Mouse (Mus musculus) kidney, embryonic 16.5 days (tissue): ENCODE data around the gene Pon3. TPM values are rescaled to one million over a fixed set of nuclear protein-coding genes. Genes with fewer than 3 reads are reported as not detected.

Experiments
- ATAC-seq: fragments of 200-750 bp; cut with Nextera tagmentation; 2 replicates; pipeline ENCODE4 v1.8.0; 2017; ENCODE audit warnings: moderate TSS enrichment; ENCODE audit not compliant: low FRiP score, low TSS enrichment
- H3K27ac ChIP-seq: fragments of 300-500 bp; sonication (generic); 2 replicates; pipeline ENCODE4 v1.5.1; 2014; ENCODE audit warnings: low read length
- H3K27me3 ChIP-seq: fragments of 300-500 bp; sonication (generic); 2 replicates; pipeline ENCODE4 v1.6.1; 2014; ENCODE audit warnings: low read length, control low read depth, mixed read lengths; ENCODE audit not compliant: insufficient read depth
- H3K36me3 ChIP-seq: fragments of 300-500 bp; sonication (generic); 2 replicates; pipeline ENCODE4 v1.6.1; 2014; ENCODE audit warnings: low read length, control low read depth, mixed read lengths; ENCODE audit not compliant: insufficient read depth
- H3K4me1 ChIP-seq: fragments of 300-500 bp; sonication (generic); 2 replicates; pipeline ENCODE4 v1.6.1; 2014; ENCODE audit warnings: low read length, control low read depth, mixed read lengths; ENCODE audit not compliant: insufficient read depth
- H3K4me2 ChIP-seq: fragments of 300-500 bp; sonication (generic); replicated peaks from 2 replicates; pipeline ENCODE4 v1.6.1; 2014; ENCODE audit warnings: low read depth, low read length
- H3K4me3 ChIP-seq: fragments of 300-500 bp; sonication (generic); 2 replicates; pipeline ENCODE4 v1.5.1; 2014; ENCODE audit warnings: mild to moderate bottlenecking, low read length
- H3K9ac ChIP-seq: fragments of 300-500 bp; sonication (generic); replicated peaks from 2 replicates; pipeline ENCODE4 v1.6.1; 2014; ENCODE audit warnings: low read length
- H3K9me3 ChIP-seq: fragments of 300-500 bp; sonication (generic); 2 replicates; pipeline ENCODE4 v1.6.1; 2016; ENCODE audit warnings: low read length, control low read depth
- WGBS: fragments of 180-500 bp; shearing (Covaris S2); extraction: QIAGEN DNeasy Blood & Tissue Kit; methylation state at CpG from one replicate; pipeline ENCODE4 v1.1.7; 2014; 5-methylcytosine and 5-hydroxymethylcytosine counted together
- polyA plus RNA-seq: library from polyadenylated mRNA; unstranded; fragments of >200 nt; fragmentation: Nextera tagmentation; extraction: Ambion mirVana; gene quantifications from 2 replicates; pipeline ENCODE4 v1.2.1, GENCODE M21; 2015

The Pon3 gene
- polyA plus RNA-seq, 1 experiment from 2014 or later, result 14.3 TPM

DNA sequence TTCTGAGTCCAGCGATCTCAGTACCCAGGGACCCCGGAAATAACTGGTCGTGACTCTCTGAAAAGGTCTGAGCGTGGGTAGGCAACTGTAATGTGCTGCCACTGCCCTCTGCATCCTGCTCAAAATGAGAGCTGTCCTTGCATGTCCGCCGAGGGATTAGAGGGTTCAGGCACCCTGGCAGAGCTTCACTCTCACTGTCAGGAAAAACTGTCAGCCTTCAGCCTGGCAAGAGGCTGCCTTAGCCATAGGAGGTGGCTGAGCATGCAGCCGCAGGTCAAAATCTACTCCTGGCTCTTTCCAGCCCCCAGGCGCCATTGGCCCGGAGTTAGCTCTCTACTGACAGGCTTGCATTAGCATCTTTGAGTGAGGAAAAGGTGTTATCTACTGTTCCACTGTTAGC, 83.5 kb downstream of the Pon3 start:
- peak overlapping the region; percentile 10; the same call in 1 of the 2 replicates for H3K4me2 ChIP-seq
- H3K4me3 ChIP-seq, result no peak overlapping the region
- H3K9ac ChIP-seq, result no peak overlapping the region
- peaks cover 4% of the 10 kb centered on the region; the same call in 1 of the 2 replicates for H3K4me1 ChIP-seq
- H3K36me3 ChIP-seq, result no peaks in the 10 kb centered on the region
- no peak overlapping the region for H3K27ac ChIP-seq
- H3K27me3 ChIP-seq, result no peaks in the 10 kb centered on the region
- no peaks in the 10 kb centered on the region for H3K9me3 ChIP-seq
- 56% methylated on average over 9 of the region's 9 CpGs for WGBS
- peak; percentile 39; the same call in 1 of the 2 replicates for ATAC-seq

DNA sequence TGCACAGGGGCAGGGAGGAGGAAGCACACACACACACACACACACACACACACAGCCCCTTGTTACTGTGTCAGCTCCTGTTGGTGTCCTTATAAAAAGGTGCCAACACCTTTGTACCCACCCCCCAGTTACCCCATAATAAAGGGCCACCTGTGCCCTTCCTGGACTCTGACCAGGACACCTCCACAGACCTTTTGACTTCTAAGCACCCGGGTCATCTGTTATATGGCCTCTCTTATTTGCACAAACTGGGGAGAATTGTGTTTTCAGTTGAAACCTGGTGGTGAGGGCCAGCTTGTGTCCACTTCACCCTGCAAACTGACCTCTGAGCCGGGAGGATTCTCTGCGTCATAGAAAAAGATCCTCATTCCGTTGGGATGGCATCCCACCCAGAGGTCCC, 84.7 kb downstream of the Pon3 start:
- no peak overlapping the region for H3K4me3 ChIP-seq
- no peak overlapping the region for H3K4me2 ChIP-seq
- no peaks in the 10 kb centered on the region for H3K27me3 ChIP-seq
- no peak overlapping the region for H3K27ac ChIP-seq
- peaks cover 4% of the 10 kb centered on the region; the same call in 1 of the 2 replicates for H3K4me1 ChIP-seq
- no peaks in the 10 kb centered on the region for H3K36me3 ChIP-seq
- 63% methylated on average over 4 of the region's 4 CpGs for WGBS
- no peaks in the 10 kb centered on the region for H3K9me3 ChIP-seq
- ATAC-seq, result no peak
- no peak overlapping the region for H3K9ac ChIP-seq

Other genes with a start within 250 kb of the Pon3 start
- gene Pon1, start 62.3 kb downstream of the Pon3 start, polyA plus RNA-seq, result 0.10 and 0.18 TPM in 2 replicates
- 37.5 and 38.6 TPM in 2 replicates for gene Pon2, start 42.2 kb upstream of the Pon3 start, polyA plus RNA-seq
- 23.0 and 23.4 TPM in 2 replicates for gene Asb4, start 127.1 kb upstream of the Pon3 start, polyA plus RNA-seq
- 3.6 and 4.2 TPM in 2 replicates for gene Pdk4, start 240.0 kb upstream of the Pon3 start, polyA plus RNA-seq